ENCODE assay signal across 8 mouse cellular contexts in the genomic region with DNA sequence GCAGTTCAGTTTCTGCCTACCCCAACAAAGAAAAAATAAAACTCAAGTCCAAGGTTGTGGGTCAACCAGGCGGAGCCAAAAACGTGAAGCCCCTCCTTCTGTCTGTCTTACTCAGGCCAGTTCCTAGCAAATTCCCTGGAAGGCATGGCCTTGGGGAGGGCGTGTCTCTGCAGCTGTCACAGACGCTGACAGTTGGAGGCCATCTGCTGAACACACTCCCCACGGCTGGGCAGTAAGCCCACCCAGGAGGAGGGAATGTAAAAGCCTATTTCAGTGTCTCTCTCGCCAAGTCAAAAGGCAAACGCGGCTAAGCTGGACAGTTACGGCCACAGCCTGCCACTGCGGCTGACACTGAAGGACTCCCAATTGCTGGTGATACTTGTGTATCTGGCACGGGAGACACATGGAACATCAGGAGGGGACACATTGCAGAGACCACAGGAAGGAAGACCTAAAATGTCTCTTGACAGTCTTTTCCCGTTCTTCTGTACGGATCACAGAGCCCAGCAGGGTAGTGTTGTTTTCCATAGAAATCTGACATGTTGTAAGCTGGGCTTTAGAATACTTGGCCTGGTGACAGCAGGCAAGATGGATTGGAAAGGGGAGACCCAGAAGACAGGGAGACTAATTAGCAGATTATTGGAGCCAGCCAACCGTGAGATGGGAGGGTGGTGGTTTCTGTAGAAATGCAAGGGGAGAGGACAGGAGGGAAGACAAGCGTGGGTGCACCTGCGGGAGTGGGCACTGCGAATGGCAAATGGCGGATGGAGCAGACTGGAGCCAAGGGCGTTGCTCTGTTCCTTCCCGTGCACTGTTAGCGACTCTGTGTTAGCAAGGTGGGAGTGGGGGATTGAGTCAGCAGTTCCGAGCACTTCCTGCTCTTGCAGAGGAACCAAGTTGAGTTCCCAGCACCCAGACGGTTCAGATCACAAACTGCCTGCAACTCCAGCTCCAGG.
A peak's percentile ranks its signal among the peaks of the same experiment; 100 is the strongest.
DNase-seq lines count a peak whose midpoint lies in the region; ATAC-seq lines count a peak whose summit lies in the region.

No protein-coding gene starts in this region.

- peak; percentile 66 for ATAC-seq in kidney, embryonic 16.5 days (ENCODE audit: low FRiP score, low TSS enrichment)

- 0 out of 2 replicates have a peak overlapping the region, but pooled peaks have one; percentile 1 for H3K4me3 ChIP-seq in kidney, embryonic 16.5 days (ENCODE audit: low read length)

- no peak overlapping the region for H3K9ac ChIP-seq in kidney, embryonic 16.5 days (replicated peaks; ENCODE audit: low read length)

- DNase-seq in kidney, postnatal 36 days, result no peak
- DNase-seq in adrenal gland, adult (ENCODE audit: inconsistent age in 2 of 2, low spot score in 1 of 2), result peak; percentile 34 to 78
- peak; percentile 36 for DNase-seq in embryo, embryonic 10.5 days (ENCODE audit: low spot score)
- DNase-seq in layer of hippocampus, postnatal 14 days (ENCODE audit: low spot score in 2 of 2), result peak; percentile 64 to 77
- DNase-seq in skeletal muscle tissue, adult 2 months (ENCODE audit: low read depth, low spot score), result peak; percentile 4
- DNase-seq in thymus, postnatal 0 days (ENCODE audit: low spot score), result no peak
- DNase-seq in kidney, adult 9 months, result no peak

- peak overlapping the region; percentile 39 for H3K4me2 ChIP-seq in kidney, embryonic 16.5 days (replicated peaks; ENCODE audit: low read depth, low read length)

- H3K27ac ChIP-seq in kidney, embryonic 16.5 days (ENCODE audit: low read length), result no peak overlapping the region

- no peaks in the 10 kb centered on the region for H3K9me3 ChIP-seq in kidney, embryonic 16.5 days (ENCODE audit: low read length)

- 40% methylated on average over 23 of the region's 23 CpGs for WGBS in kidney, embryonic 16.5 days

- no peaks in the 10 kb centered on the region for H3K36me3 ChIP-seq in kidney, embryonic 16.5 days (ENCODE audit: insufficient read depth, low read length)

- no peaks in the 10 kb centered on the region; the same call in 1 of the 2 replicates for H3K27me3 ChIP-seq in kidney, embryonic 16.5 days (ENCODE audit: insufficient read depth, low read length)

- H3K4me1 ChIP-seq in kidney, embryonic 16.5 days (ENCODE audit: insufficient read depth, low read length), result peaks cover 5% of the 10 kb centered on the region; the same call in 1 of the 2 replicates

Comparison
In these comparisons a context has a peak if more than half of its experiments do, and no peak if none do; other contexts are left out.
1. DNase-seq: peak in adrenal gland, adult (2 of 2), embryo, embryonic 10.5 days (single experiment), layer of hippocampus, postnatal 14 days (2 of 2) and skeletal muscle tissue, adult 2 months (single experiment); none in kidney, postnatal 36 days (0 of 2), thymus, postnatal 0 days (single experiment) and kidney, adult 9 months (single experiment).